Mouse (Mus musculus) liver, postnatal 0 days (tissue): ENCODE data around the gene Serhl. TPM values are rescaled to one million over a fixed set of nuclear protein-coding genes. Genes with fewer than 3 reads are reported as not detected.
A peak's percentile ranks its signal among the peaks of the same experiment; 100 is the strongest.

ENCODE experiments used
- ATAC-seq: fragments of 200-750 bp; cut with Nextera tagmentation; 2 replicates; pipeline ENCODE4 v1.8.0; 2017; ENCODE audit warnings: mild to moderate bottlenecking, moderate library complexity
- DNase-seq: peaks from one replicate; pipeline ENCODE4 v3.0.0-alpha.2; 2016
- H3K27ac ChIP-seq: fragments of 300-500 bp; sonication (generic); 2 replicates; pipeline ENCODE4 v1.5.1; 2014; ENCODE audit warnings: antibody characterized with exemption, moderate library complexity, mild to moderate bottlenecking, low read depth
- H3K27me3 ChIP-seq: fragments of 300-500 bp; sonication (generic); 2 replicates; pipeline ENCODE4 v1.6.1; 2014; ENCODE audit warnings: low read length, control low read depth, mixed read lengths; ENCODE audit not compliant: insufficient read depth
- H3K36me3 ChIP-seq: fragments of 300-500 bp; sonication (generic); replicated peaks from 2 replicates; pipeline ENCODE4 v1.6.1; 2014; ENCODE audit warnings: mild to moderate bottlenecking, control low read depth, low read length, moderate library complexity, mixed read lengths; ENCODE audit not compliant: insufficient read depth
- H3K4me1 ChIP-seq: fragments of 300-500 bp; sonication (generic); 2 replicates; pipeline ENCODE4 v1.6.1; 2014; ENCODE audit warnings: antibody characterized with exemption, mild to moderate bottlenecking, control low read depth; ENCODE audit not compliant: insufficient read depth
- H3K4me2 ChIP-seq: fragments of 300-500 bp; sonication (generic); 2 replicates; pipeline ENCODE4 v1.6.1; 2014; ENCODE audit warnings: low read depth, mild to moderate bottlenecking, low read length, moderate library complexity, mixed read lengths
- H3K4me3 ChIP-seq: fragments of 300-500 bp; sonication (generic); 2 replicates; pipeline ENCODE4 v1.5.1; 2014; ENCODE audit warnings: low read depth, low read length
- H3K9ac ChIP-seq: fragments of 300-500 bp; sonication (generic); replicated peaks from 2 replicates; pipeline ENCODE4 v1.6.1; 2014; ENCODE audit warnings: mild to moderate bottlenecking, moderate library complexity
- H3K9me3 ChIP-seq: fragments of 300-500 bp; sonication (generic); 2 replicates; pipeline ENCODE4 v1.6.1; 2016; ENCODE audit warnings: mild to moderate bottlenecking, control low read depth, low read length, mixed read lengths
- CTCF ChIP-seq: sonication (generic); IDR thresholded peaks from 2 replicates; pipeline ENCODE4 v1.5.1; 2016; ENCODE audit warnings: antibody characterized with exemption, low read depth
- EP300 ChIP-seq: IDR thresholded peaks from 2 replicates; pipeline ENCODE4 v1.6.1; 2016; ENCODE audit warnings: antibody characterized with exemption, low read depth, mild to moderate bottlenecking
- WGBS: fragments of 180-500 bp; shearing (Covaris S2); extraction: QIAGEN DNeasy Blood & Tissue Kit; methylation state at CpG from one replicate; pipeline ENCODE4 v1.1.7; 2014; ENCODE audit not compliant: insufficient replicate concordance; 5-methylcytosine and 5-hydroxymethylcytosine counted together
- polyA plus RNA-seq: library from polyadenylated mRNA; unstranded; fragments of >200 nt; fragmentation: Nextera tagmentation; extraction: Ambion mirVana; gene quantifications from 2 replicates; pipeline ENCODE4 v1.2.1, GENCODE M21; 2015

Gene Serhl
- polyA plus RNA-seq, 1 experiment from 2014 or later, result 24.3 TPM

DNA sequence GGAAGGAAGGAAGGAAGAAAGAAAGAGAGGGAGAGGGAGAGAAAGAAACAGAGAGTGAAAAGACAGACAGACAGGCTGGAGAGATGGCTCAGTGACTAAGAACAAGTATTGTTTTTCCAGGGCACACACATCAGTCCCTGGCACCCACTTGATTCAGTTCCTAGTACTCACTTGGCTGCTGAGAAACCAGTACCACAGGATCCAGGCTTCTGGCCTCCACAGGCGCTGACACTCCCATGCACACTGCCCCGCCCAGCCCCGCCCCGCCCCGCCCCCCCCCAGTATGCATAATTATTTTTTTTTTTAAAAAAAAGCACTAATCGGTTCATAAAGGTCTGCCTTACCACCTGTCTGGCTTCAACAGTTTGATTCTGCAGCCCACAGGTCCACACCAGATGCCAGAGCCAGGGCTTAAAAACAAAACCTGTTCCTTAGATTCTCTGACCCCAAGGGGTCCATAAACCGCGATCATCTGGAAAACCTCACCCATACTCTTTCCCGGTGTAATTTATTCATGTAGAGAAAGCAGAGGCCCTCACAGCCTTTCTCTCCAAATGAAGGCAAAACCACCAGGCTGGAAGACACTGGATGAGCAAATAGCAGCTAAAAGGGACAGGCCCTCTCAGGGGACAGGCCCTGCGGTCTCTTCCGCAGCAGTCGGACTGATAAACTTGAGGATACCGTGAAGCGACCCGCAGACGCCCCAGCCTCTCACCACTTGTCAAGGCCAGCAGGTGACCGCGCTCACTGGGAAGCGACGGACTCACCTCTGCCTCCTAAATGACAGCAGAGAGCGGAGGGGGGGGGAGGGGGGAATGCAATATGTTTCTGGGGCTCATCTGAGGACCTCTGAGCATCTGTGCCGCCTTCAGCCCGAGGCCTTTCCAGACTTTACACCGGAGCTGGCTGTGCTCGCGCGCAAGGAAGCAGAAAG lies 544 bp upstream of the Serhl start:
- ATAC-seq, result no peak
- H3K4me3 ChIP-seq, result no peak overlapping the region

GRCm38 (mm10) chr15:83090874-83091273 lies 1.6 kb downstream of the Serhl start:
- no peak for DNase-seq

More for the DNA sequence above, 544 bp upstream of the Serhl start:
- peaks cover 14% of the 10 kb centered on the region for H3K27me3 ChIP-seq
- WGBS, result 20% methylated on average over 26 of the region's 27 CpGs
- peaks cover 3% of the 10 kb centered on the region; the same call in 1 of the 2 replicates for H3K4me1 ChIP-seq
- 0 out of 2 replicates have a peak overlapping the region, but pooled peaks have one; percentile 9 for H3K4me2 ChIP-seq
- TF ChIP-seq CTCF, result no peak
- no peak for TF ChIP-seq EP300
- no peak overlapping the region for H3K9ac ChIP-seq
- no peaks in the 10 kb centered on the region for H3K9me3 ChIP-seq
- no peak for DNase-seq
- no peaks in the 10 kb centered on the region for H3K36me3 ChIP-seq
- no peak overlapping the region for H3K27ac ChIP-seq

GRCm38 (mm10) chr15:83093687-83094086 lies 4.4 kb downstream of the Serhl start:
- H3K4me1 ChIP-seq, result no peaks in the 10 kb centered on the region; the same call in 1 of the 2 replicates
- no peak overlapping the region for H3K9ac ChIP-seq
- ATAC-seq (no peak), DNase-seq (no peak)
- no peak overlapping the region for H3K27ac ChIP-seq
- TF ChIP-seq CTCF (no peak), EP300 (no peak)
- WGBS, result 59% methylated on average over 2 of the region's 2 CpGs
- H3K4me2 ChIP-seq, result no peak overlapping the region
- H3K4me3 ChIP-seq, result no peak overlapping the region
- no peaks in the 10 kb centered on the region for H3K9me3 ChIP-seq
- no peaks in the 10 kb centered on the region for H3K36me3 ChIP-seq
- H3K27me3 ChIP-seq, result peaks cover 17% of the 10 kb centered on the region; the same call in 1 of the 2 replicates

More at GRCm38 (mm10) chr15:83090874-83091273, 1.6 kb downstream of the Serhl start:
- peaks cover 3% of the 10 kb centered on the region; the same call in 1 of the 2 replicates for H3K4me1 ChIP-seq
- no peaks in the 10 kb centered on the region for H3K36me3 ChIP-seq
- no peak for ATAC-seq
- no peak overlapping the region for H3K4me2 ChIP-seq
- H3K9ac ChIP-seq, result no peak overlapping the region
- H3K27me3 ChIP-seq, result peaks cover 14% of the 10 kb centered on the region
- H3K27ac ChIP-seq, result no peak overlapping the region
- no peaks in the 10 kb centered on the region for H3K9me3 ChIP-seq
- TF ChIP-seq CTCF, result no peak
- no peak for TF ChIP-seq EP300
- H3K4me3 ChIP-seq, result no peak overlapping the region
- 36% methylated on average over 3 of the region's 3 CpGs for WGBS

GRCm38 (mm10) chr15:83095950-83096349 lies 6.6 kb downstream of the Serhl start:
- 36% methylated on average over 2 of the region's 2 CpGs for WGBS
- Histone ChIP-seq H3K4me3 (no peak overlapping the region), H3K9me3 (no peaks in the 10 kb centered on the region), H3K27ac (no peak overlapping the region), H3K9ac (no peak overlapping the region), H3K27me3 (0 out of 2 replicates have a peak, but pooled peaks cover 7% of the 10 kb centered on the region), H3K36me3 (no peaks in the 10 kb centered on the region), H3K4me2 (no peak overlapping the region), H3K4me1 (peaks cover 11% of the 10 kb centered on the region)
- ATAC-seq (no peak), DNase-seq (no peak)
- TF ChIP-seq CTCF (peak; percentile 64), EP300 (no peak)

DNA sequence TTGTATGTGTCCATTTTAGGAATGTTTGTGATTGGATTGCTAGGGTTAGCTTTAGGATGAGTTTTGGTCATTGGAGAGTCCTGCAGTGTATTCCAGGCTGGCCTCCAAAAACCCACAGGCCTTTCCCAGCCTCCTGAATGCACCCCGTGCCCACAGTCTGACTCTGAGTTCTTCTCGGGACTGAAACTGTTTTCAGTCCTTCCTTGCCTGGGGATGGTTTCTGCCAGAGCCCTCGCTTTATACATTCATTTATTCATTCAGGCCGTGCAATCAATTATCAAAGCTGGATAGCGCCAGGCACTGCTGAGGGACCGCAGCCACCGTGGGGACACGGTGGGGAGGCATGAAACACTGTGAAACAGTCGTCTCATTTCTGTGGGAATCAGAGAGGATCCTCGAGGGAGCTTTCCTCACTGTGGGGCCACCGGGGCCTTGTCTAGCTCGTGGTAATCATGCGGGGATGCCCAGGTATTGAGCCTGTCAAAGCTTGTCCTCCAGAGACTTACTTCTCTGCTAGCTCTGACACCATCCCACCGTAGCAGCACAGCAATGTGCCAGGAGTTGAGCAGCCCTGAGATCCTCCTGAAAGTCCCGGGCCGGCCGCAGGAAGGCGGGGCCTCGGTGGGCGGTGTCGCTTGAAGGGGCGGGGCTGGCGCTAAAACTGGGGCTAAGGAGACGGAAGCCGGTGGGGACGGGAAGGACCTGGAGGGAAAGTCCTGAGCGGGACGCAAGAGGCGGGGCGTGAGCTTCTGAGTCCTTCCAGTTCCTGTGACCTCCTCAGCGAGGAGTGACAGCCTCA lies 10.4 kb downstream of the Serhl start:
- Histone ChIP-seq H3K27ac (no peak overlapping the region), H3K4me1 (peaks cover 11% of the 10 kb centered on the region), H3K9me3 (no peaks in the 10 kb centered on the region), H3K9ac (peak overlapping the region; percentile 88), H3K36me3 (no peaks in the 10 kb centered on the region), H3K4me2 (peak overlapping the region; percentile 92), H3K4me3 (peak overlapping the region; percentile 66), H3K27me3 (0 out of 2 replicates have a peak, but pooled peaks cover 7% of the 10 kb centered on the region)
- DNase-seq (peak; percentile 95), ATAC-seq (peak; percentile 96)
- whole genome bisulfite sequencing, result 5% methylated on average over 31 of the region's 31 CpGs
- peak; percentile 12; the same call in 1 of the 2 replicates for TF ChIP-seq EP300
- TF ChIP-seq CTCF, result no peak
